Mouse (Mus musculus) urinary bladder, postnatal 10 days (tissue): ENCODE results near the gene Opa1.

ENCODE experiments used
- DNase-seq: peaks from one replicate; pipeline ENCODE4 v3.0.0; 2022; ENCODE audit warnings: low spot score

The Opa1 gene

DNA sequence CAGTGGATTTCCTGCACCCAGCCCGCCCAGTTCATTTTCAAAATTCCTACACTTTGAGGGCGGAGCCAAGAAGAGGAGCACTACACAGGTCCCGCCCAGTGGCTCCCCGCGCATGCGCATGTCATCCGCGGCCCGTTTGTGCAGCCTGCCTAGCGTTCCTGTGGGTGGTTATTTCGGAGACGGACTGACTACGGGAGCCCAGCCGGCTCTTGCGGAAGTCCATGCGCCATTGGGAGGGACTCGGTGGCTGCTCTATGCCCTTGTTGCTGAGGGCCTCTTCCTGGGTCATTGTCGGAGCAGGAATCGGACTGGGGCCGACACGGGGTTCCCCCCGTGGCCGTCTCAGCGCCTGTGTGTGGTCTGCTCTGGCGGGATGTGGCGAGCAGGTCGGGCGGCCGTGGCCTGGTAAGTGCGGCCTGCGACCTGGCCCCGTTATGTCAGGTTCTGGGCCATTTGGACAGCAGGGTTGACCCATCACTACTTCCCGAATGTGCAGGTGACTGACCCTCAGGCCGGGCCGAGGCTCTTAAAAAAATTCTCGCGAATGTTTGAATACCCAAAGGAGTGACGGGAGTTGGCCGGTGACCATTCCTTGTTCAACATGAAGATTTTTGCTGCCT lies at the start of gene Opa1:
Gene Opa1 (plus strand): TSS at position 168 of the 620 bp plus-strand sequence.
- DNase-seq = peak; percentile 90

DNA sequence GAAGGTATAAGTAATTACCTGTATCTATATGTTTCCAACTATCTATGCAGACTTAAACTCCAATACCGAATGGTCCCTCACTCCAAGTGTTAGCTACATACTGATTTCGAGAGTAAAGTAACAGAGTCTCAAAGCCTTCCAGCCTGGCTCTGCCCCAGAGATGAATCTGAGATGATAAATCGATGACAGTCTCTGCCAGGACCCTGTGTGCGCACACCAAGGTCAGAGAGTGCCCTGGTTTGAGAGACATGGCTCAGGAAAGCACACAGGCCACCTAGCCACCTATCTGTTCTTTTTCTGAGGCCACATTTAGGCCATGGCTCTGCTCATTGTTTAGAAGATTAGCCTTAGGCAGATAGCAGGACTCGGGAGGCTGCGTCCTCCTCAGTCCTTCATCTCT lies 45.5 kb upstream of the Opa1 start:
- no peak for DNase-seq

DNA sequence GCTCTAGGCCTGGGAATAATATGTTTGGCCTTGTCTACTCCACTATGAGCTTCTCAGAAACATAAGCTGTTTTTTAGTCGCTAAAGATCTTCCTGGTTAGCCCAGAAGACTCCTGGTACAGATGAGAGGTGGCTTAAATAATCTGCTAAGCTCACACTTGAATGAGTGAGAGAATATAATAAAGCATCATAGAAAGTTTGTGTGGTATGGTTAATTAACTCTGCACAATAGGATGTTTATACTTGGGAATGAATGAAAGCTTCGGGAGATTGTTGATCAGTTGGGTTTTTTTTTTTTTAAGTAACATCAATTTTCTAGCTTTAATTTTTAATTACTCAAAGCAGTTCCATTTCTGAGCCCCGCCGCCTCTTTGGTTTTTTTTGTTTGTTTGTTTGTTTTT lies 43.3 kb upstream of the Opa1 start:
- no peak for DNase-seq

DNA sequence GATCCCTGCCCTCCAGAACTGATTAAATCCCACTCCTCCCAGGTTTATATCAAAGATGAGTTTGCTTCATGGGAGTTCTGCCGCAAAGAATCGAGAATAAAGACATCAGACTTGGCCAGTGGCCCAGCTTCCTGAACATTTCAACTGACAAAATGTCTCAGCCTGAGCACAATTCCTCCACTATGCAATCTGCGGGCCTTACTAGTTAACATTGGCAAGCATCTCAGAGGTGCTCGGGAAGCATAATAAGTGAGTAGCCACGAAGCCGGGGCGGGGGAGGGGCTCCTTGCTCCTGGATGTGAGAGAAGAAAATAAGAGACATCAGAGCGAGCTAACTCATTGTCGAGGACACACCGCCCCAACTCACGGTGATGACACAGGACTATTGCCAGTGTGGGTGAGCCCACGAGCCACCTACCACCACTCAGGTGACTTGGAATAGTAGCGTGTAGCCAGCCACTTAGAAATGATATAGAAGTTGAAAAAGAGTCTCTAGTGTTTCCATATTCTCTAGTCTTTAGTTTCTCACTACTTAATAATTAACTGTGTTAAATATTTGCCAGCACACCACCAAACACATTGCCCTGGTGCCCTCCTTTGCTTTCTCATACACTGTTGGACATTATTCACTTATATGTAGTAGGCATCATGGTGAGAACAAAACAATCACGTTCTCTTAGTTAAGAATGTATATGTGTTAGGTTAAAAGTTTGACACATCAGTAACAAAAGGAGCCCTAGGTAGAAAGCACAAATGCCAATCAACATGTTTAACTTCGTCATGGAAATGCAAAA lies 42.5 kb upstream of the Opa1 start:
- DNase-seq = no peak

DNA sequence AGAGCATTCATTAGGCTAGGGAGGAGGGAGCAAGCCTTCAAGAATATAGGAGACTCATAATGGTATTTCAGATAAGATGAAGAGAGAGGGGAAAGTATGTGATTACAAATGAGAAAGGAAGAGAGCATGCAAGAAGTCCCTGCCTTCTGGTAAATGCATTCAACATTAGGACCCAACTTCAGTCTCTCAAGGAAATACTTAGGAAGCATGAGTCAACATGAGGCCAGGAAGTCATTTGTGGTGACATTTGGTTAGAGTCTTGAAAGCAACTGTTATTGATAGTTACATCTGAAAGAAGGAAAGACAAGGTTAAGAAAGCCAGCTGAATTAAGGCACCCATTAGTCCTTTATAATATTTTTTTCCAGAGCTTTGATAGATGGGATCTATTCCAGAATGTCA lies 39.2 kb upstream of the Opa1 start:
- DNase-seq = no peak

DNA sequence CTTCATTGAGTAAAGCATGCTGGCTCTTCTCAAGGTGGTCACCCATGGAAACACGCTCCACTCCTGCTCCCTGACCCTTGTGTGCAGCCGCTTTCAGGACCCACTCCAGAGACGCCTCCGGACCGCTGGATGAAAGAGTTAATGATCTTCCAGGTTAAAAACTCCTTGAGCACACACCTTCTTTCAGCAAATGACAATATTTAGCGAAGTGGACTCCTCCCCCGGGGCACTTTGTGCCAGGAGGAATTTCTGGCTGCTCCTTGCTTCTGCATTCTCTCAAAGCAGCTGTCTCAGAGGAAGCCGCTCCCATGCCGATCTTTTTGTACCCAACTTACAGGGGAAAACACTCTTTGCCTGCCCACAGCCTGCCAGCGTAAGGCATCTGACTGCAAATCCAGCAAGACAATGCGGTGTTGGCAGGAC lies 37.9 kb upstream of the Opa1 start:
- DNase-seq = no peak

DNA sequence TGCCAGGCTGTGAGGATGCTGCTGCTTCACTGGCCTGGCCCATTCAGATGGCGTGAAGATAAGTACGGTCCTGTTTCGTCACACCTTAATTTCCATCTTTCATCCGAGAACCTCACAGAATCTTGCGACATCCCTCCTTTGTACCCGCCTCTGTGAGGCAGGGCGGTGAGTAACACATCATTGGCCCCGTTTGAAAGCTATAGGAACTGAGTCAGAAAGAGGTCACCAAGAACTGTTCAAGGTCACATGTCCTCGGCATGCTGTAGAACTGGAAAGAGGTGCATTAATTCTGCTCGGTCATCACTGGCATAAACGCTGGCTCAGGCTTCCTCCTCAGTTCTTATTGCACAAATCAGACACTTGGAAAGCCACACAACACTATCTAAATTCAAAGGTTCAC lies 34.3 kb upstream of the Opa1 start, which contains the start of gene Atp13a4:
Gene Atp13a4 (minus strand): TSS at position 36 of the 400 bp plus-strand sequence.
- no peak for DNase-seq

DNA sequence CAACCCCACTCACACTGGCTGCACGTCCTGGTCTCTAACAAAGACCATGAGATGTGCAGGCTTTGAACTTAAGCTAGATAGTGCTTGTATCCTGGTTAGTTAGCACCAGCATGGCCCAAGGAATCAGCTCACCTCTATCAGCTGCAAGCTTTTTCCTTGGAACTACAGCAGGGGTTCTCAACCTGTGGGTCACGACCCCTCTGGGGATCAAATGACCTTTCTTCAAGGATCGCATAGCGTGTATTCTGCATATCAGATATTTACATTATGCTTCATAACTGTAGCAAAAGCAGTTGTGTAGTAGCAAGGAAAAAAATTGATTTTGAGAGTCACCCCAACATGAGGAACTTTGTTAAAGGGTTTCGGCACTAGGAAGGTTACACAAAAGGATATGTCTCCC lies 19.5 kb upstream of the Opa1 start:
- DNase-seq = no peak

DNA sequence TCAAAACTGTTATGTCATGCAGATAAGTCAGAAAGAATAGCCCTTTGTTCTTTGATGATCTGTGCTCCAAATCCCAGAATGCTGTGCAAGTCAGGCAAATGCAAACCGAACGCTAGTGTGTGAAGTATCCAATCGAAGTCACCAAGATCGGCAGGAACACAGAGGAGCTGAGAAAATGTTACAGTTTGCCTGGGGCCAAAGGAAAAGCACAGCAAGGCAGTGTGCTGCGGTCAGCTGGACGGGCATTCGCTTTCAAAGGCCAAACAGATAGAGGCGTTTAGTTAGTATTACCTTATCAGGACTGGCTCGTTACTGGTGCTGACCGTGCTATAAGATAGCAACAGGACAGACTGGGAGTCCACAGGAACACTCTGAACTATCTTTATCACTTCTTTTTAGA lies 18.7 kb upstream of the Opa1 start:
- no peak for DNase-seq

DNA sequence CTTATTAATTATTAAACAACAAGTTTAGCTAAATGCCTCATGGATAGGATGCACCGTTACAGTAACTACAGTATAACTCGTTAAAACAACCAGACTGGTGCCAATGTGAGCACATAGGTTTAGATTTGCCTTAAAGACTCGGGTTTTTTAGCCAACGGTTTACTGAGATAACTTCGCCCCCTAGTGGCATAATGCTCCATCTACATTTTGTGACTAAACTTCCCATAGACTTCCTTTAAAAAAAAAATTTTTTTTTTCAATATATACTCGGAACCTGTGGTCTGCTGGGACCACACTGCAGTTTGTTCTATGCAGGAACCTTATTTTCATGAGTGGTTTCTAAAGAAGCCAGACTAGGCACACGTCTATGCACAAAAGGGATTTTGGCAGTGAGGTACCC lies 18.3 kb upstream of the Opa1 start:
- DNase-seq = no peak

DNA sequence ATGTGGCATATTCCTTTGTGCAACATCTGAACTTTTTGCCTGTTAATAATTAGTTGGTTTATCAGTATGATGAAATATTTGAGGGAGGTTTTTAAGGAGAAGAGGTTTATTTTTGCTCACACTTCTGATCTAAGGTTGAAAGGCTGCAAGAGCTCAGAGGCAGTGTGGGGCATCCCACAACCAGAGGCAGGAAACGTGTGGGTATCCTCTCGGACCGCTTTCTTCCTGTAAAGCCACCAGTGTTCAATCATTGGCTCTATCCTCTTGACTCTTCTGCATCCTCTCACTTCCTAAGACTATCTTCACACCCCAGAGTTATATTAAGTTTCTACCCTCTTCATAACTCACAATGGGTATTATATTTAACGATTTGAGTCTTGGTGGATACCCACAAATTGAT lies 5.1 kb upstream of the Opa1 start:
- no peak for DNase-seq

DNA sequence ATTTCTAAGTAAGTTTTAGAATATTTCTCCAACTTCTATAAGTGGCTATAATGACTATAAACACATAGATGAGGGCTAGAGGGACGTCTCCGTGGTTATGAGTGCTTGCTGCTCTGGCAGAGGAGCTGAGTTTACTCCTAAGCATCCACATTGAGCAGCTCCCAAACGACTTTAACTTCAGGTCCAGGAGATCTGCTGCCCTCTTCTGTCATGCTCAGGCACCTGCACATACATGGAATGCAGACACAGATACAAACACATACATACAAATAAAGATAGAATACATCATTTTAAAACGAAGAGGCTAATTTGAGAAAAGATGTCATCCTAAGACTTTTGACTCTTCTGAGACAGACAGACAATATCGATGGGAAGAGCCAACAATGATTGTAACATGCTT lies 3.5 kb upstream of the Opa1 start:
- no peak for DNase-seq

DNA sequence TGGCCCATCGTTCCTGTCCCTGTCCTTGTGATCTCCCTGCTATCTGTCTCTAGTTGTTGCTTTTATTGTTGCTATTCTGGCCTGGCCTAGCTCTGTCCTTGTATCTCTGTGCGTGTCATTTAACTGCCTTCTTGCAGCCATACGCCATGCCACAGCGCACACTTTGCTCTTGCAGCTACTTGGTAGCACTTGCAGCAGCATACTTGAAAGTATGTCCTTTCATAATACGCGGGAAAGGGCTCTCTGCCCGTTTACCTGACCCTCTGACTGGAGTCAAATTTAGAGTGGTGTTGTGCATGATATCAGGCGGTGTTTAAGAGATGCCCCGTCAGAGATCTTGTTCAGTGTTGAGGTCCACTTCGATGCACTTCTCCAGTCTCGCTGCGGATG lies 648 bp downstream of the Opa1 start:
- no peak for DNase-seq

DNA sequence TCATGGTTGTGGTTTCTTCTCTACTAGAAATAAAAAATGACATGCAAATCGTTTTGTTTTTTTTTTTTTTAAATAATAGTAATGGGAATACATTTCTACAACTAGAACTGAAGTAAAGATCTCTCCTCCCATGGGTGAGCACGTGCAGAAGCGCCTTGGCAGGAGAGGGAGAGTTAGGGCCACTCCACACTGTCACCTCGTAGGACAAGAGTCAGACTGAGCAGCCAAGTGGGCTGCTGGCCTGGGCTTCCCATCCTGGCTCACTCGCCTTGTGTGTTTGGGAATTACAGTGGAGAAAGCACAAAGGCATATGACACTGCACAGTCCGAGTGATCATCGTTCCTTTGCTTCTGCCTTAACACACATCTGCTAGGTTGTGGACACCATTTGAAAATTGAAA lies 13.0 kb downstream of the Opa1 start:
- DNase-seq = no peak

DNA sequence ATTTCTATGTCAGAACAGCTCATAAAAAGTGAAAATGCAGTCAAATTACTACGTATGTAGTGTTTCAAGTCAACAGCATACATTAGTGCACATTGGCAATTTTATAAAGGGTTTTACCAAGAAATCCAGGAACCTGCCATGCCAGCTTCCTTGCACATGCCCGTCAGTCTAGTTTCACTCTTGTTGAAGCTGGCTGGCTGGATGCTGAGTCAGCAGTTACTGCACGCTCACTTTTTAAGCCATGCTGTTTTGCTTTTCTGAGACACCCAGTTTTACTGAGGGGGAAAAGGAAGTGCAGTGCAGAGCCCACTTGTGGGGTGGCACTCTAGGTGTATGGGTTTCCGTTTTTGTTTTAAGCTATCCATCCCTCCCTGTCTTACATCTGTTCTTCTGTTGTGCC lies 18.0 kb downstream of the Opa1 start:
- DNase-seq = no peak

DNA sequence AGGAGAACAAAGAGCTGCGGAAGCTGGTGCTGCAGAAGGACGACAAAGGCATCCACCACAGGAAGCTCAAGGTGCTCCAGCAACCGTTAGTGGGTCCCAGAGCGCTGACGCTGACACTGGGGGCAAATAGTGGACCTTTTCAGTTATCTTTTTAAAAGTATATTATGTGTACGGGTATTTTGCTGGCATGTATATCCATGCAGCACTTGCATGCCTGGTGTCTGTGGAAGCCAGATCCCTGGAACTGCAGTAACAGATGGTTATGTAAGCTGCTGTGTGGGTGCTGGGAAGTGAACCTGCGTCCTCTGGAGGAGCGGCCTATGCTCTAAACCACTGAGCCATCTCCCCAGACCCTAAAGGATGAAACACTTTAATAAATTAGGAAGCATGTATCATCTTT lies 26.4 kb downstream of the Opa1 start:
- no peak for DNase-seq

DNA sequence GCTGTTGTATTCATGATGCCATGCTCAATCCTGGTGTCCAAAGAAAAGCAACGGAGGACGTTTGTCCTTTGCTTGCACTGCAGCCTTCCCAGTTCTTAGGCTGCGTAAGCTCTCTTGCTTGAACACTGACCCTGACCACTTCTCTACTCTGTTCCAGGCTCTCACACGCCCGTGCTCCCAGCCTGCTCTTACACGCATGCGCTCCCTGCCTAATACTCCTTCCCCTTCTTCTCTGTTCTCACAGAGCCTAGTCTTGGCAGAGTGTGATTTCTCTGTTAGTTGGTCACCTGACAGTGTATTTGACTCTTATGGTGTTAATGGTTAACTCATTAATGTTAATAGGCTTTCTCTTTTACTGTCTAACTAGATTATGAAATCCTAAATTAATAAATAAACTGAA lies 28.0 kb downstream of the Opa1 start:
- no peak for DNase-seq

DNA sequence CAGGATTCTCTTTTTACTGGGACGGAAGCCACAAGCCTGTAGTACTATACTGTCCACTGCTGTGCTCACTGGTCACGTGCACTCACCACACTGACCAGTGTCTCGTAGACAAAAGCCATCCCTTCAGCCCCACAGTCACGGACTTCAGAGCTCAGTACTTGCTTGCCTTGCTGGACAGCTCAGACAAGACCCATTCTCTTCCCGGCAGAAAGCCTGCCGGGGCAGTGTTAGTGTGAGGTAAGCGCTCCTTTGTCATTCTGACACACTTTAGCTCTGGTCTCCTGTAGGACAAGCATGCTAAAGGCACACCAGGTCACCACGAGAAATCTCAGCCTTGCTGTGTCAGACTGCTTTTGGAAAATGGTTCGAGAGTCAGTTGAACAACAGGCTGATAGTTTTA lies 35.6 kb downstream of the Opa1 start:
- DNase-seq = no peak

DNA sequence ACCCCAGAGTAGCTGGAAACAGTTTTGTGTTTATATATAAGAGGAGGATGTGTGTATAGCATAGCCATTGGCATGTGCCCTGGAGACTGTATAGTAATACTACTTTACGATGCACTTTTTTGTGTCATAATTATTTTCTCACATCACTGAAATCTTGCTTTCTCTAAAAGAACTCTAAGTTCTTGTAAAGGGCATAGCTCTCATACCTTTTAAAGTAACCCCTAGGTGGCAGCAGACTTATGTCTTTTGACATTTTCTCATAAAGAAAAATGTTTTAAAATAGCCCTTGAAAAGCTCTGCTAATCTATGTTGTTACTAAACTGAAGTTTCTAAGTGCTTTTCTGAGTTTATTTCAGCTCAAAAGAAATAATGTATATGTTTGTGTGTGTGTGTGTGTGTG lies 49.9 kb downstream of the Opa1 start:
- no peak for DNase-seq

DNA sequence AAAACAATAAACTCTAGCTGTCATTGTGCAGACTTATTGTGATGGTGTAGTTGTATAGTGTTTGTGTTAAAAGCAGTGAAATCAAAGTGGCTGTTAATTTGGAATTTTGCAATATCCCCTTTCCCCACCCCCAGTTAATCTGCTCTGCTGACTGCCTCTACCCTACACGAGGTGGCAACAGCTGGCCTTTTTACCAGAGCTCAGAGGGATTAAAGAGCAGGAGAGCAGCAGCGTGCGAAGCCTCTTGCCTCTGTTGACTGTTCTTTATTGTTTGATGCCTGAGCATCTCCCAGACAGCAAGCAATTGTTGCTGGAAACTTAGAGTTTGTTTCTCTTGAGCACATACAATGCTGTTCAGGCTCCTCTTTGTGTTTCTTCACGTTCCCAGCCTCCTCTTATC lies 56.6 kb downstream of the Opa1 start:
- DNase-seq = no peak

DNA sequence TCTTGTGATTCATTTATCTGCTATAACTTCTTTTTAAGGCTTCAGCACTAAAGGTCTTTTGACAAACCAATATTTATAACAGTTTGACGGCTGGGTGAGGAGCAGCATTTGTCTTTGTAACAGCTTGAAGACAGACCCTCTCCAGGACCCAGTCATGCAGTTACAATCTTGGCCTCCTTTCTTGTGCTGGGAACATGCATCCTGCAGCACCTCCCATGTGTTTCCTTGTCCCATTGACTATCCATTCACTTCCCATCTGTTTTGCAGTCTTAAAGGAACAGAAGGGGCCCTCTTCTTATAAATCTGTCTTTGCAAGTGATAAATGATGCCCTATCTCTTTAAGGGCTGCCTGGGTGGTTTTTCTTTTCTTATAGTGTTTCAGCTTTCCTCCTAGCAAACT lies 63.2 kb downstream of the Opa1 start:
- no peak for DNase-seq

DNA sequence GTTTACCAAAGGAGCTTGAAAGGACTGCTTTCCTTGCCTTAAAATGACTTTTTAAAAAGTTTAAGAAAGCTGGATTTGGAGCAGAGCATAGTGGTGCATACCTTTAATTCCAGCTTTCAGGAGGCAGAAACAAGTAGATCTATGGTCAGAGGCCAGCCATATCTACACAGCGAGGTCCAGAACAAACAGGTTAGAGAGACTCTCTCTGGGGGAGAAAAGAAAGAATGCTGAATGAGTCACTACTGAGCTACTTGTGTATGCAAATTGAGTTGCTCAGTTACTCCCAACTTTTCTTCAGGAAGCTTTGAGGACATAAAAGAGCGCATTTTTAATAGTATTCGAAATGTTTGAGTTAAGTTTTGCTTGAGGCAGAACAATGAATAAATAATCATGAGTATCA lies 65.7 kb downstream of the Opa1 start:
- no peak for DNase-seq

DNA sequence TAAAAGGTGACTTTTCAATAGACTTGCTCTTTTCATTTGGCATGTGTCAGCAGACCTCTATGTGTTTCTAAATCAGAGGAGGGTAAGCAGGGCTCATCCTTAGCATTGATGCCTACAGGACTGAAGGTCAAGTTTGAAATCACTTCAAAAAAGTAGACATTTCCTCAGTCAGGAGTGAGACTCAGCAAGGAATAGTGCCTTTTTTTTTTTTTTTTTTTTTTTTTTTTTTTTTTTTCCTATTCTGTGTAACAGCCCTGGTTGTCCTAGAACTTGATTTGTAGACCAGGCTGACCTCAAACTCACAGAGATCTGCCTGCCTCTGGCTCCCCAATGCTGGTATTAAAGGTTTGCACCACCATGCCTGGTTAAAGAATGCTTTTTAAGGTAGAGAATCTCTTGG lies 67.1 kb downstream of the Opa1 start:
- DNase-seq = no peak
